Mouse (Mus musculus): ENCODE data around the gene Adh6a. TPM values are rescaled to one million over a fixed set of nuclear protein-coding genes. Genes with fewer than 3 reads are reported as not detected.

Gene Adh6a
- polyA plus RNA-seq, 1 experiment from 2014 or later: 1.8 TPM

Other genes starting within 250 kb of the Adh6a start
- 0.15 and 0.18 TPM in 2 replicates for gene 1110002E22Rik, start 248.2 kb upstream of the Adh6a start, polyA plus RNA-seq (2015; fragmentation: Nextera tagmentation; extraction: Ambion mirVana)
- 0.17 TPM in 1 of 2 replicates, not detected in the other for gene Gm5105, start 245.9 kb upstream of the Adh6a start, polyA plus RNA-seq (2015; fragmentation: Nextera tagmentation; extraction: Ambion mirVana)
- 9.2 and 9.4 TPM in 2 replicates for gene Trmt10a, start 169.8 kb upstream of the Adh6a start, polyA plus RNA-seq (2015; fragmentation: Nextera tagmentation; extraction: Ambion mirVana)
- gene Mttp, start 168.3 kb upstream of the Adh6a start, polyA plus RNA-seq (2015; fragmentation: Nextera tagmentation; extraction: Ambion mirVana): 405 and 573 TPM in 2 replicates
- gene 4930579F01Rik, start 119.5 kb upstream of the Adh6a start, polyA plus RNA-seq (2015; fragmentation: Nextera tagmentation; extraction: Ambion mirVana): 0.24 TPM in 1 of 2 replicates, not detected in the other
- gene Adh7, start 95.5 kb upstream of the Adh6a start, polyA plus RNA-seq (2015; fragmentation: Nextera tagmentation; extraction: Ambion mirVana): 0.18 and 0.24 TPM in 2 replicates
- gene Adh1, start 52.3 kb upstream of the Adh6a start, polyA plus RNA-seq (2015; fragmentation: Nextera tagmentation; extraction: Ambion mirVana): 734 and 860 TPM in 2 replicates
- gene Adh6b, start 28.5 kb downstream of the Adh6a start, polyA plus RNA-seq (2015; fragmentation: Nextera tagmentation; extraction: Ambion mirVana): 0.15 TPM in 1 of 2 replicates, not detected in the other
- gene Adh4, start 102.2 kb downstream of the Adh6a start, polyA plus RNA-seq (2015; fragmentation: Nextera tagmentation; extraction: Ambion mirVana): 0.20 and 0.54 TPM in 2 replicates
- gene Adh5, start 129.8 kb downstream of the Adh6a start, polyA plus RNA-seq (2015; fragmentation: Nextera tagmentation; extraction: Ambion mirVana): 220 and 233 TPM in 2 replicates
- gene Metap1, start 176.2 kb downstream of the Adh6a start, polyA plus RNA-seq (2015; fragmentation: Nextera tagmentation; extraction: Ambion mirVana): 48.0 and 49.7 TPM in 2 replicates
- gene Eif4e, start 212.9 kb downstream of the Adh6a start, polyA plus RNA-seq (2015; fragmentation: Nextera tagmentation; extraction: Ambion mirVana): 271 and 298 TPM in 2 replicates

Data from intestine, embryonic 16.5 days (tissue).